Mouse (Mus musculus) erythroid progenitor cell, adult 5-6 weeks (primary cell): ENCODE results near the gene Rab26. TPM values are rescaled to one million over a fixed set of nuclear protein-coding genes. Genes with fewer than 3 reads are reported as not detected.

Source experiments
- ATAC-seq: replicated peaks from 2 replicates; pipeline ENCODE4 v1.8.0; 2016; ENCODE audit warnings: moderate number of reproducible peaks, mild to moderate bottlenecking, moderate TSS enrichment, inconsistent platforms; ENCODE audit not compliant: poor library complexity, low FRiP score, severe bottlenecking
- total RNA-seq, 2 experiments: library from RNA; stranded (forward) in 1 of 2; stranded (reverse) in 1 of 2; fragments of 150-400 nt in 1 of 2; fragments of 186-747, 209-891 nt in 1 of 2; gene quantifications; 2 replicates each; pipeline versions ENCODE4 v1.2.3 to v1.2.4; 2015 to 2017; ENCODE audit warnings: low replicate concordance in 2 of 2

The Rab26 gene
- total RNA-seq, 2 experiments from 2014 or later: not detected

DNA sequence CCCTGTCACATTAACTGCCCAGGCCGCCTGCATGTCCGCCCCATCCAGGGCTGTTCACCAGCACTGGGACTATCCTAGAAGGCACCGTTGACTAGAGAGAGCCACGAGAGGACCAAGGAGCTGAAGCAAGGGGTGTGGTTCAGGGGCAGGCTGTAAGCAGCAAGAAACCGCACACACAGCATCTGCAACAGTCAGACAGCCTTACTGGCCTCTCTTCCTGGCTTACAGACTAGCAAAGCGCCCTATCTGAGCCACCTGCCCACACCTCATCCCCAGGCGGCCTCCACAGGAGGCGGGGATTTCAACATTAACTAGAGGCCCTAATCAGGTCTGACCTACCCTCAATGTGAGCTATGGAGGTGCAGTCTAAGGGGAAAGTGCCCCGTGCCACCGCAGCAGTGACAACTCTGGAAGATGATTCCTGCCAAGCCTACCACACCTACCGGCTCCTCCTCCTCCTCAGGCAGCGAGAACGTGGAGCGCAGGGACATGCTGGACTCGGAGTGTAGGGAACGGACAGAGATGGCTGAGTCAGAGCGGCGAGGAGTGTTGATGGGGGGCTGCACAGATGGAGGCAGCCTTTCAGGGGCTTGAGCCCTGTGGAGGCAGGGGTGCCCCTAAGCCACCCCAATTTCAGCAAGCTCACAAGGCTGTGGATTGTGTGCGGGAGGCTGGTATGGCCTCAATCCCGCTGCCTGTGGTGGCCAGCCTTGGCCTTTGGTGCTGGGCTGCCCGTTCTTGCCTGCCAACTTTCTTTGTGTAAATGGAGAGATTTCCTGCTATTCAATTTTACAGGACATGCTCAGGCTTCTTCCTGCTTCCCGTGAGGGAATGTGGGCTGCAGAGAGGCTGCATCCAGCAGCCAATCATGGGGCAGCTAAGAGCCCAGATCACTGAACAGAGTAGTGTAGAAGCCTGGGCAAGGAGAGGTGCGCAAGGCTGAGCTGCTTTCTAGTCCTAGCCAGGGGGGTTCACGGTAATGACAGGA is 19.4 kb downstream of the Rab26 start:
- no peak for ATAC-seq

DNA sequence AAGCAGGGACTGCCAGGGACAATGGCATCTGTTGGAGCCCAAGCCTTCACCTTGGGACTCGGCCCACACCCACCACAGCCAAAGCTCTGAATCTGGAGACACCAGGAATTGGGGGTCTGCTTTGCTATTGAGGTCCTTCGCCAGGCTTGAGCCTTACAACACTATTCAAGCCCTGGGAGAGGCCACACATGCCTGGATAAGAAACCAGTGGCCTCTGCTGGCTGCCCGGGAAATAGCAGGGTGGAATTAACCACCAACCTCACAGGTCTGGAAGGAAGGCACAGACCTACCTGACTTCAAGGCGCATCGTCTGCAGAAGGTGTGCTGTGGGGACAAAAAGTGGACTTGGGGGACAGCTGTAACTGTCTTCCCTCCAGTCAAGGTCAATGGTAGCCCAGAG is 20.4 kb downstream of the Rab26 start:
- ATAC-seq: peak; percentile 63

DNA sequence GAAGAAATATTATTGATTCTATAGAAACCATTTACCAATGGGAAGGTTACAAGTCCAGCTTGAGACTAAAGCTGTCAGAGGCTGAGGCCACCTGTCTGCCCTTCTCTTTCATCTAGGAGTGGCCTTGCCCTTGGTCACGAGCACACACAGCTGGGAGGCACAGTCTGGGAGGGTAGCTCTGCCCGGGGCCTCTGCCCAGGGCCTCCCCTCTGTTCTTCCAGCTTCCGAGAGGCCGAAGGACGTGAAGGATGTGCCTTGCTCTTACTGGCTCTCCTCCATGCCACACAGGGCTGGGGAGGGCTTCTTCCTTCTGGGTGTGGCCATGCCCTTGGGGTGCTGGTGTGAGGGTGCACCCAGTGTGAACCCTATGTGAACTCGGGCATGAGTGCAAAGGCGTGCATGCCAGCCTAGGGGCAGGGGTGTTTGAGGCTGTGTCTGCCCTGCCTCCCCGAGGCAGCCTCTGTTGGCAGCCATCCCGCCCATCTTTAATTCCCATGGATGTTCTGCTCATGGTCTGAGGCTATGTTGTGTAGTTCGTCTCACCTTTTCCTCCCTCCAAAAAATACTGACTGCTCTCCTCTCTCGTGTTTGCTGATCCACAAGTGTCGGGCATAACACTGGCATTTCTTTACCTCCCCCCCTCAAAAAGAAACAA is 26.1 kb downstream of the Rab26 start:
- ATAC-seq: no peak

- no peak for ATAC-seq
Measured at GRCm38 (mm10) chr17:24507129-24507664, 26.8 kb downstream of the Rab26 start.

GRCm38 (mm10) chr17:24506332-24507070 is 27.5 kb downstream of the Rab26 start:
- no peak for ATAC-seq

- no peak for ATAC-seq
Measured at GRCm38 (mm10) chr17:24505286-24505955, 28.6 kb downstream of the Rab26 start.

DNA sequence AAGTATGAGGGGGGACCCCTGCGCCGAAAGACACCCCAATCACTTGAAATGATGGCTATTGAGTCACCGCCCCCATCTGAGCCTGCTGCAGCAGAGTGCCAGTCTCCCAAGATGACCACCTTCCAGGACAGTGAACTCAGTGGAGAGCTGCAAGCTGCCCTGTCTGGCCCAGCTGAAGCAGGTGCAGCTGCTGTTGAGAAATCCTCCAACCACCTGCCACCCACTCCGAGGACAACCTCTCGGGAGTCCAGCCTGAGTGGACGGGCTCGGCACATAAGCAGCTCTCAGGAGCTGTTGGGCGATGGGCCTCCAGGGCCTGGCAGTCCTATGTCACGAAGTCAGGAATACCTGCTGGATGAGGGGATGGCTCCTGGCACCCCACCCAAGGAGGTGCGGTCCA is 29.9 kb downstream of the Rab26 start:
- no peak for ATAC-seq

- no peak for ATAC-seq
Measured at GRCm38 (mm10) chr17:24502208-24502607, 31.8 kb downstream of the Rab26 start.

- no peak for ATAC-seq
Measured at GRCm38 (mm10) chr17:24496026-24496425, 38.0 kb downstream of the Rab26 start.

DNA sequence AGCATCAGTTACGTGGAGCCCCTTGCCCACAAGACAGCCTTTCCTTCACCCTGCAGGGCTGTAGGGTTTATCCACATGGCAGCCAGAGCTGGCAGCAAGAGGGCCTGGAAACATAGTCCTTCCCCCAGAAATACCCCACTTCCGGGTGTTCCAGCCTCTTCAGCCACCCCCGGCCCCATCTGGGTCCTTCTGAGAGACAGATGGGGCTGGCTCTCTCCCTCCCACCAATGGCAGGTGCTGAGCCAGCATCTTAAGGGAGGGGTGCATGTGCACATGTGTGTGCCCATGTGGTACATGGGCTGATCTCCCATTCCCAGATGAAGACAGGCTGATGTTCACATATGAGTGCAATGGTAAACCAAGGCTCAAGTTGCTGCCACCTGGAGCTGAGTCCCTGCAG is 38.6 kb downstream of the Rab26 start:
- no peak for ATAC-seq

GRCm38 (mm10) chr17:24494627-24495335 is 39.2 kb downstream of the Rab26 start:
- ATAC-seq: no peak

DNA sequence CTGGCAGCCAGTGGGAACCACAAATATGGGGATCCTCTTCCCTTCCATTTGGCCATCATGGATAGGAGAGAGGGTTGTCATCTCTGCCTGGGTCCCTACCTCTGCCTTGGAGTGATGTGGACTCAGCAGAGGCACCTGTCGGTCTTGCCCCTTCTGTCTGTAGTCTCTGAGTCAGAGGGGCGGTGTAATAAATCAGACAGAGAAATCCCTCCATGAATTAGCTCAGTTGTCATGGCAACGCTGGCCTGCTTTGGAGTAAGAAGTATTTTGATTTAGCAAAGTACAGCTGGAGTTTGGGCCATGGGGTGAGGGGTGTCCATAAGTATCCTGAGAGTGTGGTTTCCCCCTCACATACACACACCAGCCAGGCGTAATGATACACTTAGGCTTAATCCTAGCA is 43.6 kb downstream of the Rab26 start:
- no peak for ATAC-seq

- no peak for ATAC-seq
Measured at GRCm38 (mm10) chr17:24489265-24490030, 44.6 kb downstream of the Rab26 start.

DNA sequence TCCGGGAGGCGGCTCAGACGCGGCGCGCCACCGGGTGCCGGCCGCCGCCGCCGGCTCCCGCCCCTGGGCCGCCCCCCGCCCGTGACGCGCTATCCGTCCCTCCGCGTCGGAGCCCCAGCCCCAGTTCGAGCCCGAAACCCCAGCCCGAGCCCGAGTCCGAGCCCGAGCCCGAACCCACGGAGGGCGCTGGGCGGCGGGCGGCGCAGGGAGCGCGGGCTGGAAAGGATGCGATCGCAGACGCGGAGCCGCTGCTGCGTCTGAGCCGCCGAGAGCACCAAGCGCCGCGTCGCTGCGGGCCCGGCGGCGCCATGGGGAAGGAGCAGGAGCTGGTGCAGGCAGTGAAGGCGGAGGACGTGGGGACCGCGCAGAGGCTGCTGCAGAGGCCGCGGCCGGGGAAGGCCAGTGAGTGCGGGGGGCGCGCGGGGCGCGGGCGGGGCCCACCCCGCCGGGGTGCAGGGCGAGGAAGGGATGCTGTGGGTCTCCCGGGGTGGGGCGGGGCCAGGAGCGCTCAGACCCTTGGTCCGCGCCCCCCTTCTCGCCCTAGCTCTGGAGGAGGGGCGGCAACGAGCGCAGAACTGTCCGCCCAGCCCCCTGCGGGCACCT is 45.2 kb downstream of the Rab26 start:
- ATAC-seq: no peak

- ATAC-seq: no peak
Measured at GRCm38 (mm10) chr17:24488186-24488661, 45.8 kb downstream of the Rab26 start, which contains the start of gene Caskin1. Gene Caskin1 (plus strand): TSS chr17:24488601.

DNA sequence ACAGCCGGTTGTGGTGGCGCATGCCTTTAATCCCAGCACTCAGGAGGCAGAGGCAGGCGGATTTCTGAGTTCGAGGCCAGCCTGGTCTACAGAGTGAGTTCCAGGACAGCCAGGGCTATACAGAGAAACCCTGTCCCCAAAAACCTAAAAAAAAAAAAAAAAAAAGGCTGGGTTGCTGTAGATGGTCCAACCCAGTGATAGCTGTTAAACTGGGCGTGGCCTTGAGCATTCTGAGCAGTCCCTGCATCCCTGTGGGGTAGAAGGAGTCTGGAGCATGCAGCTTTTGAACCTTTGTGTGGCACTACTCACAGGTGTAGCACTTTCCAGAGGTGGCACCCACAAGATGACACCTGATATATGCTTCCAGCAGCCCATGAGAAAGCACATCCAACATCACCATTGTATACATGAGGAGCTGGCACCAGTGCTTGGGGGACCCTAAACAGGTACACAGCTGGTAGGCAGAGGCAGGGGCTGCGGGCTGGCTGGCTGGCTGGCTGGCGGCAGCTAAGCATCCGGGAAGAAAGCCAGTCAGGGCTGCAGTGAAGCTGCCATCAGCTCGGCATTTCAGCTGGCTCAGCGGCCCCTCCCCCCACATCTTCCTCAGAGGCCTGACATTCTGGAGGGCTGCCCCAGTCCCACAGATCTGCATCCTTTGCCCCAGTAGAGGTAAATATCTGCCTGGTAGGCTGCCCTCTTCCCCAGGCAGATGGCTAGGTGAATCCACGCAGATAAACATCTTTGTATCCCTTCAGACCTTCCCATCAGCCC is 48.7 kb downstream of the Rab26 start:
- ATAC-seq: no peak

GRCm38 (mm10) chr17:24483495-24483894 is 50.5 kb downstream of the Rab26 start:
- ATAC-seq: no peak
